23 mouse cellular contexts compared by ENCODE assay signal in genomic region chr1:134703232-134703631, GRCm38 (mm10). TPM values are rescaled to one million over a fixed set of nuclear protein-coding genes. Genes with fewer than 3 reads are reported as not detected.
DNase-seq lines count a peak whose midpoint lies in the region; ATAC-seq lines count a peak whose summit lies in the region.
"Had no signal": no experiment of that assay in that cellular context is flagged by ENCODE, and none has a peak within 500 bp of the region (broad histone marks: within the 10 kb centered on the region; RNA-seq: fewer than 3 reads in every experiment).

No protein-coding gene starts in this region.

- H3K4me3 ChIP-seq in liver, embryonic 12.5 days, result no peak overlapping the region
- no peak overlapping the region for H3K4me3 ChIP-seq in liver, embryonic 16.5 days (ENCODE audit: low read depth, low read length)
- H3K4me3 ChIP-seq: embryonic facial prominence, embryonic 13.5 days; forebrain, embryonic 12.5 days; heart, embryonic 15.5 days; hindbrain, embryonic 13.5 days had no signal

- DNase-seq in adrenal gland, adult (ENCODE audit: inconsistent age in 2 of 2, low spot score in 1 of 2), result peak; percentile 46 to 63
- DNase-seq in adrenal gland, adult 8-10 months, result no peak
- DNase-seq in cerebellum, adult 9-10 months, result peak; percentile 49
- DNase-seq in kidney, postnatal 10 days, result no peak
- DNase-seq: B cell, adult 2 months; cerebellum, postnatal 25 days; gastrocnemius, postnatal 25 days; heart, adult 11 months; heart, postnatal 14 days had no signal

- no peaks in the 10 kb centered on the region for H3K36me3 ChIP-seq in liver, embryonic 12.5 days
- no peaks in the 10 kb centered on the region for H3K36me3 ChIP-seq in liver, embryonic 16.5 days (ENCODE audit: control insufficient read depth, insufficient read depth)
- H3K36me3 ChIP-seq: embryonic facial prominence, embryonic 13.5 days; forebrain, embryonic 12.5 days; G1E; heart, embryonic 15.5 days; hindbrain, embryonic 13.5 days had no signal

- no peak for ATAC-seq in cerebellum, adult (ENCODE audit: insufficient number of reproducible peaks, low FRiP score, low TSS enrichment)
- peak; percentile 61 for ATAC-seq in liver, embryonic 12.5 days
- ATAC-seq in liver, embryonic 16.5 days (ENCODE audit: low read depth), result peak; percentile 68
- ATAC-seq: CD4-positive, CD25-positive, alpha-beta regulatory T cell, adult 4 months; forebrain, embryonic 16.5 days; hindbrain, postnatal 0 days had no signal

- no peak overlapping the region for H3K9ac ChIP-seq in liver, embryonic 12.5 days
- no peak overlapping the region for H3K9ac ChIP-seq in liver, embryonic 16.5 days (ENCODE audit: low read depth, low read length)
- H3K9ac ChIP-seq: embryonic facial prominence, embryonic 13.5 days; forebrain, embryonic 12.5 days; heart, embryonic 15.5 days; hindbrain, embryonic 13.5 days had no signal

- no peak overlapping the region for H3K4me2 ChIP-seq in liver, embryonic 12.5 days
- H3K4me2 ChIP-seq in liver, embryonic 16.5 days (ENCODE audit: low read depth, low read length), result no peak overlapping the region
- H3K4me2 ChIP-seq: embryonic facial prominence, embryonic 13.5 days; forebrain, embryonic 12.5 days; heart, embryonic 11.5 days; heart, embryonic 15.5 days; hindbrain, embryonic 13.5 days had no signal

- H3K27ac ChIP-seq in liver, embryonic 12.5 days, result peak overlapping the region; percentile 3; the same call in 1 of the 2 replicates
- no peak overlapping the region for H3K27ac ChIP-seq in liver, embryonic 16.5 days (ENCODE audit: low read length)
- H3K27ac ChIP-seq: embryonic facial prominence, embryonic 13.5 days; forebrain, embryonic 12.5 days; heart, embryonic 15.5 days; hindbrain, embryonic 13.5 days; hindbrain, postnatal 0 days had no signal

- peaks cover 21% of the 10 kb centered on the region; the same call in 1 of the 2 replicates for H3K4me1 ChIP-seq in liver, embryonic 12.5 days
- H3K4me1 ChIP-seq in liver, embryonic 16.5 days (ENCODE audit: control insufficient read depth, low read depth, low read length), result no peaks in the 10 kb centered on the region

- no peaks in the 10 kb centered on the region for H3K9me3 ChIP-seq in liver, embryonic 12.5 days (replicated peaks)
- H3K9me3 ChIP-seq in liver, embryonic 16.5 days (replicated peaks; ENCODE audit: control insufficient read depth, low read length), result no peaks in the 10 kb centered on the region
- H3K9me3 ChIP-seq: embryonic facial prominence, embryonic 13.5 days; forebrain, embryonic 12.5 days; G1E; heart, embryonic 15.5 days; hindbrain, embryonic 13.5 days had no signal

- WGBS in liver, embryonic 12.5 days (ENCODE audit: insufficient replicate concordance), result 60% methylated on average over 2 of the region's 2 CpGs
- WGBS in liver, embryonic 16.5 days (ENCODE audit: insufficient replicate concordance), result 69% methylated on average over 2 of the region's 2 CpGs

- H3K27me3 ChIP-seq in liver, embryonic 12.5 days (replicated peaks), result peaks cover 55% of the 10 kb centered on the region
- peaks cover 20% of the 10 kb centered on the region for H3K27me3 ChIP-seq in liver, embryonic 16.5 days (ENCODE audit: control insufficient read depth, insufficient read depth, low read depth, low read length)

RNA-seq across cellular contexts. Expression of gene Syt2, which starts 56.8 kb away (rescaled TPM):
- total RNA-seq in adrenal gland, adult 8-10 months (2022), result under 1 TPM; 0.07 to 0.22 (median 0.11) TPM
- polyA plus RNA-seq in liver, embryonic 12.5 days (2016; fragmentation: Nextera tagmentation; extraction: Ambion mirVana), result 0.06 and 0.32 TPM in 2 replicates
- 0.02 and 0.04 TPM in 2 replicates for polyA plus RNA-seq in liver, embryonic 16.5 days (2015; fragmentation: Nextera tagmentation; extraction: Ambion mirVana)
- total RNA-seq: gastrocnemius, adult 18-20 months; heart, postnatal 14 days; hematopoietic stem cell, adult 5-6 weeks had no signal
- polyA plus RNA-seq: G1E had no signal

Comparison
In these comparisons a context has a peak if more than half of its experiments do, and no peak if none do; other contexts are left out.
1. DNase-seq: peak in adrenal gland, adult (2 of 2) and cerebellum, adult 9-10 months (single experiment); none in adrenal gland, adult 8-10 months (single experiment) and kidney, postnatal 10 days (single experiment).